Mouse (Mus musculus) myocyte (in vitro differentiated cells): Measurements from ENCODE around the gene Gna12. TPM values are rescaled to one million over a fixed set of nuclear protein-coding genes. Genes with fewer than 3 reads are reported as not detected.

ENCODE experiments used
- H3K27me3 ChIP-seq: one replicate; pipeline ENCODE4 v1.6.1; 2011; ENCODE audit not compliant: control insufficient read depth, insufficient read depth, insufficient read length
- H3K36me3 ChIP-seq: one replicate; pipeline ENCODE4 v1.6.1; 2011; ENCODE audit not compliant: control insufficient read depth, insufficient read depth
- H3K4me2 ChIP-seq: one replicate; pipeline ENCODE4 v1.6.1; 2011; ENCODE audit warnings: low read depth, control low read depth
- H3K4me3 ChIP-seq: one replicate; pipeline ENCODE4 v1.5.1; 2011; ENCODE audit warnings: mild to moderate bottlenecking, control low read depth, moderate library complexity
- H3K79me2 ChIP-seq: one replicate; pipeline ENCODE4 v1.6.1; 2011; ENCODE audit not compliant: control insufficient read depth, insufficient read depth
- H3ac ChIP-seq: one replicate; pipeline ENCODE4 v1.6.1; 2011; ENCODE audit not compliant: control insufficient read depth, insufficient read length
- CEBPB ChIP-seq: IDR thresholded peaks from 2 replicates; pipeline ENCODE4 v1.6.1; 2011; ENCODE audit warnings: mild to moderate bottlenecking, moderate library complexity; ENCODE audit not compliant: poor library complexity, insufficient read depth, severe bottlenecking
- E2F4 ChIP-seq: IDR thresholded peaks from one replicate; pipeline ENCODE4 v1.6.1; 2011; ENCODE audit warnings: mild to moderate bottlenecking, control low read depth, moderate library complexity; ENCODE audit not compliant: insufficient read depth
- MAX ChIP-seq: IDR thresholded peaks from one replicate; pipeline ENCODE4 v1.6.1; 2011; ENCODE audit warnings: low read depth, mild to moderate bottlenecking, control low read depth
- MYOD1 ChIP-seq, 3 experiments: IDR thresholded peaks; one replicate each; pipeline ENCODE4 v1.6.1; 2011; ENCODE audit warnings: control low read depth in 2 of 3, low read depth in 2 of 3, mild to moderate bottlenecking in 2 of 3, moderate library complexity in 1 of 3; ENCODE audit not compliant: insufficient read length in 2 of 3, control insufficient read depth in 1 of 3
- MYOG ChIP-seq, 3 experiments: IDR thresholded peaks; one replicate each; pipeline ENCODE4 v1.6.1; 2011; ENCODE audit warnings: control low read depth in 2 of 3, low read depth in 2 of 3, mild to moderate bottlenecking in 2 of 3; ENCODE audit not compliant: insufficient read length in 2 of 3, control insufficient read depth in 1 of 3, insufficient read depth in 1 of 3
- POLR2A ChIP-seq: IDR thresholded peaks from one replicate; pipeline ENCODE4 v1.6.1; 2011; ENCODE audit warnings: low read depth, mild to moderate bottlenecking, control low read depth, moderate library complexity; ENCODE audit not compliant: insufficient read length
- POLR2AphosphoS2 ChIP-seq: IDR thresholded peaks from one replicate; pipeline ENCODE4 v1.6.1; 2011; ENCODE audit warnings: low read depth, control low read depth; ENCODE audit not compliant: insufficient read length
- REST ChIP-seq: IDR thresholded peaks from one replicate; pipeline ENCODE4 v1.6.1; 2011; ENCODE audit warnings: mild to moderate bottlenecking, control low read depth, moderate library complexity; ENCODE audit not compliant: insufficient read depth, insufficient read length
- SRF ChIP-seq: IDR thresholded peaks from one replicate; pipeline ENCODE4 v1.6.1; 2011; ENCODE audit warnings: low read depth; ENCODE audit not compliant: control insufficient read depth, insufficient read length
- TCF12 ChIP-seq: IDR thresholded peaks from one replicate; pipeline ENCODE4 v1.6.1; 2011; ENCODE audit warnings: mild to moderate bottlenecking, control low read depth; ENCODE audit not compliant: poor library complexity, insufficient read depth, severe bottlenecking
- TCF3 ChIP-seq: IDR thresholded peaks from one replicate; pipeline ENCODE4 v1.6.1; 2011; ENCODE audit warnings: low read depth, control low read depth; ENCODE audit not compliant: insufficient read length
- USF1 ChIP-seq: IDR thresholded peaks from one replicate; pipeline ENCODE4 v1.6.1; 2011; ENCODE audit warnings: low read depth, mild to moderate bottlenecking, control low read depth, moderate library complexity
- polyA plus RNA-seq: library from polyadenylated mRNA; unstranded; fragments of >200 nt; fragmentation: generic; extraction: Trizol; gene quantifications from one replicate; pipeline ENCODE4 v1.2.1, GENCODE M21; 2012; ENCODE audit warnings: missing spikeins

The Gna12 gene
- polyA plus RNA-seq, 1 experiment: 48.8 TPM

DNA sequence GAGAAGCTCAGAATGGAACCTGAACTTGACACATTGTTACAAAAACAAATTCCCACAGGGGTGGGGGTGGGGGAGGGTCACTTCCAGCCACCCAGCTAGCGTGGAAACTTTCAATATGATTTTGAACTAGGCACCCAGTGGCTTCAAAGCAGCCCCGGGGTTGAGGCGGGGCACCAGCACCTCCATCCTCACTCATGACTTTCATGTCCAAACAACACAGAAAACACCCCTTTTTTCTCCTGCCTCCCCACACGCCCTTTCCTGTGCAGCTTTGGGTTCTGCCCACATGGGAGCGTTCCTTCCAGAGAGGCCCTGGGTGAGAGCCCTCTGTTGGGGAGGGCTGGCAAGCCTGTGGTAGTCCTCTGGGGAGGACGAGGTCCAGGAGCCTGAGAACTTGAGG is 41.0 kb upstream of the Gna12 start:
- no peak for TF ChIP-seq TCF12
- TF ChIP-seq POLR2AphosphoS2: no peak
- Histone ChIP-seq H3K79me2 (no peaks in the 10 kb centered on the region), H3K36me3 (no peaks in the 10 kb centered on the region), H3ac (no peak overlapping the region), H3K4me2 (no peak overlapping the region), H3K4me3 (no peak overlapping the region), H3K27me3 (peaks cover 26% of the 10 kb centered on the region)

DNA sequence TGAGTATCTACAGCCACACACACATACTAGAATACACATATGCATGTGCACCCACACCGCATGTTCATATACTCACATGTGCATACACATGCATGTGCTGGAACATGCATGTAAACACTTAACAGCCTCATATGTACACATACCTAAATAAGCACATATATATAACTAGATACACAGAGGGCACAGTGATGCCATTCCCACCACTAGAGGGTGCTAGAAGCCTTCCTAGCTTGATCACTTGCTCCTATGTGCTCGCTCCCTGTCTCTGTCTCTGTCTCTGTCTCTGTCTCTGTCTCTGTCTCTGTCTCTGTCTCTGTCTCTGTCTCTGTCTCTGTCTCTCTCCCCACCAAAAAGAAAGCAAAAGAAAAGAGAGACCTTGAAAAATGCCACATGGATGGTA is 38.8 kb upstream of the Gna12 start:
- Histone ChIP-seq H3K36me3 (no peaks in the 10 kb centered on the region), H3K27me3 (peaks cover 26% of the 10 kb centered on the region), H3K4me2 (no peak overlapping the region), H3K79me2 (no peaks in the 10 kb centered on the region), H3K4me3 (no peak overlapping the region), H3ac (no peak overlapping the region)
- TF ChIP-seq TCF3: no peak
- TF ChIP-seq E2F4: no peak
- TF ChIP-seq TCF12: no peak
- TF ChIP-seq POLR2AphosphoS2: no peak
- no peak for TF ChIP-seq MAX
- TF ChIP-seq POLR2A: no peak
- TF ChIP-seq MYOD1 (IDR thresholded peaks at IDR 0.05; ENCODE audit: control insufficient read depth in 1 of 3, insufficient read length in 2 of 3, low read depth in 2 of 3): no peak

DNA sequence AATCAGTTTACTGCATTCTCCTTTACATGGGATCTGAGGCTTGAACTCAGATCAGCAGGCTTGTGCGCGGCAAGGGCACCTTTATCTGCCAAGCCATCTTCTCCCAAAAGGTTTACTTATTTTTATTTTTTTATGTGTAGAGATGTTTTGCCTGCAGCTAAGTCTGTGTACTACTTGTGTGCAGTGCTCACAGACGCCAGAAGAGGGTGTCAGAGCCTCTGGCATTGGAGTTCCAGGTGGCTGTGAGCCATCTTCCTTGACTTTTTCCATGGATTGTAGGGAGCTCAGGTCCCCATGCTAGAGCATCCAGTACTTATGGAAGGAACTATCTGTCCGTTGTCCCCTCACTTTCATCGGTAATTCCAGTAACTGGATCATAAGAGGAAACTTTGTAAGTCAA is 29.5 kb upstream of the Gna12 start:
- H3K4me3 ChIP-seq: no peak overlapping the region
- H3K27me3 ChIP-seq: no peaks in the 10 kb centered on the region
- TF ChIP-seq TCF3: no peak
- TF ChIP-seq MYOG (IDR thresholded peaks at IDR 0.05; ENCODE audit: control insufficient read depth in 1 of 3, insufficient read depth in 1 of 3, insufficient read length in 2 of 3, low read depth in 2 of 3): no peak
- no peak for TF ChIP-seq TCF12
- no peak overlapping the region for H3ac ChIP-seq
- no peaks in the 10 kb centered on the region for H3K79me2 ChIP-seq
- H3K4me2 ChIP-seq: no peak overlapping the region
- H3K36me3 ChIP-seq: no peaks in the 10 kb centered on the region

GRCm38 (mm10) chr5:140858335-140858734 is 28.1 kb upstream of the Gna12 start:
- Histone ChIP-seq H3K4me2 (no peak overlapping the region), H3K4me3 (no peak overlapping the region), H3K36me3 (no peaks in the 10 kb centered on the region), H3ac (no peak overlapping the region), H3K79me2 (no peaks in the 10 kb centered on the region), H3K27me3 (no peaks in the 10 kb centered on the region)
- TF ChIP-seq CEBPB: no peak
- no peak for TF ChIP-seq MYOG (IDR thresholded peaks at IDR 0.05; ENCODE audit: control insufficient read depth in 1 of 3, insufficient read depth in 1 of 3, insufficient read length in 2 of 3, low read depth in 2 of 3)
- TF ChIP-seq POLR2AphosphoS2: no peak
- no peak for TF ChIP-seq TCF3
- TF ChIP-seq MAX: no peak
- no peak for TF ChIP-seq USF1
- no peak for TF ChIP-seq E2F4
- TF ChIP-seq MYOD1 (IDR thresholded peaks at IDR 0.05; ENCODE audit: control insufficient read depth in 1 of 3, insufficient read length in 2 of 3, low read depth in 2 of 3): no peak
- TF ChIP-seq TCF12: no peak
- no peak for TF ChIP-seq REST
- no peak for TF ChIP-seq POLR2A
- no peak for TF ChIP-seq SRF

- Histone ChIP-seq H3K4me2 (no peak overlapping the region), H3K27me3 (no peaks in the 10 kb centered on the region), H3K4me3 (no peak overlapping the region), H3K36me3 (no peaks in the 10 kb centered on the region), H3ac (no peak overlapping the region), H3K79me2 (no peaks in the 10 kb centered on the region)
- no peak for TF ChIP-seq TCF12
- no peak for TF ChIP-seq TCF3
- no peak for TF ChIP-seq POLR2AphosphoS2
- no peak for TF ChIP-seq USF1
- no peak for TF ChIP-seq MYOD1 (IDR thresholded peaks at IDR 0.05; ENCODE audit: control insufficient read depth in 1 of 3, insufficient read length in 2 of 3, low read depth in 2 of 3)
- TF ChIP-seq MYOG (IDR thresholded peaks at IDR 0.05; ENCODE audit: control insufficient read depth in 1 of 3, insufficient read depth in 1 of 3, insufficient read length in 2 of 3, low read depth in 2 of 3): no peak
- TF ChIP-seq MAX: no peak
- no peak for TF ChIP-seq REST
- no peak for TF ChIP-seq E2F4
- TF ChIP-seq CEBPB: no peak
- TF ChIP-seq POLR2A: no peak
- no peak for TF ChIP-seq SRF
Observed at GRCm38 (mm10) chr5:140857432-140858154, 27.4 kb upstream of the Gna12 start.
